Mouse (Mus musculus): ENCODE measurements around the gene Esr1.
"Not testable (repeated sequence)": the region's sequence is repeated elsewhere in the genome, so short reads cannot be mapped to it uniquely, and the experiment has no call there.

Esr1 gene

DNA sequence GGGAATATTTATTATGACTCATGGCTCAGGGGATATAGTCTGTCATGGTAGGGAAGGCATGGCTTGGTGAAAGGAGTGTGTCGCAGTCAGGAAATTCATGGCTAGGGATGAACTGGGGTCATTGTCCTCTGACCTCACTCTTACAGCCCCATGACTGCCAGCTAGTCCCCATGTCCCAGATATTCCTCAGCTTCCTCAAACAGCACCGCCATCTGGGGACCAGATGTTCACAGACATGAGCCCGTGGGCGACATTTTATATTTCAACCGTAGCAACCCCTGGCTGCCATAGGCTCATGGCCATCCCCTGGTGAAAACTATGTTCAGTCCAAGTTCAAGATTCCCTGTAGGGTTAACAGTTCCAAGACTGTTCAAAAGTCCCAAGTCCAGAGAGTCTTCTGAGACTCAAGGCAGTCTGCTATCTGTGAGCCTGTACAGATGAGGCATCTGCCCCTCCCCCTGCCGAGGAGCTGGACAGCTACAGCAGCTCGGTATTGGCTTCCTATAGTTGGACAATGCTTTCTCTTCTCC lies 83.0 kb downstream of the Esr1 start:
- in situ Hi-C loops (cut with MboI, MseI): no loop called here

DNA sequence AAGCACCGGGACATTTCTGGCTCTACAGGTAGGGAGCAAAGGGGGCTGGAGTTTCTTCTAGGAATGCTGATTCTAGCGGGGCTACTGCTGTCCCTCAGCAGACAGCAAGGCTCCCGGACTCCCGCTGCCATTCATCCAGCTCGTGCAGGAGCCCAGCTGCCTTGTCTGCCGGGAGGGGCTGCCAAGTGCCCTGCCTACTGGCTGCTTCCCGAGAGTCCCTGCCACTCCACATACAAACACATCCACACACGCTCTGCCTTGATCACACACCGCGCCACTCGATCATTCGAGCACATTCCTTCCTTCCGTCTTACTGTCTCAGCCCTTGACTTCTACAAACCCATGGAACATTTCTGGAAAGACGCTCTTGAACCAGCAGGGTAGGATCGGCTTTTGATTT lies 98.5 kb downstream of the Esr1 start:
- in situ Hi-C loops (cut with MboI, MseI): no loop called here

DNA sequence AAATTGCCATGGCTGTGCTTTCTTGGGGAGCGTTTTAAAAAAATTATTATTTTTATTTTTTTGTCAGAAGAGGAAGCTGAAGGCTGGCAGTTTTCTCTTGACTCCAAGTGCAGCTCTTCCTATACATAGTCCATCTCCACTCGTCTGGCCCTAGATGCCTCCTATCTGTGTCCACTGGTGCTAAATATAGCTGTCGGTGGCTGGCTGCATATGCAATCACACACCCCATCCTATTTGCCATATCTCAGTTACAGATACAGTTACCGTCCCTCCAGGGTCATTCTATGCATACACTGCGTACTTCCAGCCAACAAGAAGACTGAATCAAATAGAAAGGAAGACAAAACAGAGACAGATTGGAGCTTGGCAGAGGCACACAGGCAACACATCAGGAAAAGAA lies 100.0 kb downstream of the Esr1 start:
- in situ Hi-C loops (cut with MboI, MseI): no loop called here

DNA sequence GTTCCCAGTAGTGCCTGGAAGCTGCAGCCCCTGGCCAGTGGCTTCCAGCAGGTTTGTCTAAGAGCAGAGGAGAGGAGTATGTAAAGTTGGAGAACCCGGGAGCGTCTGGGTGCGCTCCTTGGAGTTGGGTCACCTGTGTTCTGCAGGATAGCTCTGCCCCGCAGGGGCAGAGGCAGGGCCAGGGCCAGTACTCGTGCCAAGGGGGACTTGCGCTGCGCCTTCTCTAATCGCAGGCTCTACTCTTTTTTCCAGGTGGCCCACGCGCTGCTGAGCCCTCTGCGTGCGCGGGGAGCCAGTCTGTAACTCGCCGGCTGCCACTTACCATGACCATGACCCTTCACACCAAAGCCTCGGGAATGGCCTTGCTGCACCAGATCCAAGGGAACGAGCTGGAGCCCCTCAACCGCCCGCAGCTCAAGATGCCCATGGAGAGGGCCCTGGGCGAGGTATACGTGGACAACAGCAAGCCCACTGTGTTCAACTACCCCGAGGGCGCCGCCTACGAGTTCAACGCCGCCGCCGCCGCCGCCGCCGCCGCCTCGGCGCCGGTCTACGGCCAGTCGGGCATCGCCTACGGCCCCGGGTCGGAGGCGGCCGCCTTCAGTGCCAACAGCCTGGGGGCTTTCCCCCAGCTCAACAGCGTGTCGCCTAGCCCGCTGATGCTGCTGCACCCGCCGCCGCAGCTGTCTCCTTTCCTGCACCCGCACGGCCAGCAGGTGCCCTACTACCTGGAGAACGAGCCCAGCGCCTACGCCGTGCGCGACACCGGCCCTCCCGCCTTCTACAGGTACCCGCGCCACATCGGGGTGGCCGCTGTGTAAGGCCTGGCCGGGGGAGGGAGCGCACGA lies 100.9 kb downstream of the Esr1 start:
- in situ Hi-C loops (cut with MboI, MseI): no loop called here

DNA sequence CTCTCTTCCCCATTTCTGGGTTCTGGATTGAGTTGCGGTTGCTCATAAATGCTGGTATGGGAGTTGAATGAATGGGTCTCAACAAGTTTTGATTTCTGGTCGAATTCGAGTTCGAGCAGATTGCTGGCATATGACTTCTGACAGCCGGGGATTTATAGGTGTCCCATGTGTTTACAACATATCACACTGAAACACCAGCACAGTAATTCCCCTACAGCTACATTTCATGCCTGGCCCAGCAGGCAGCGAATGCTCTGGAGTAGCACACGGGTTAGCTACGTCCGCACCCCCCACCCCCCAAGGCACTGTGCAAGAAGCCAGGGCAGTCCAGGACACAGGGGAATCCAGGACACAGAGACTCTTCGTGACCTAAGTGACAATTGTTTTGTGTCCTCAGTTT lies 102.0 kb downstream of the Esr1 start:
- in situ Hi-C loops (cut with MboI, MseI): no loop called here

DNA sequence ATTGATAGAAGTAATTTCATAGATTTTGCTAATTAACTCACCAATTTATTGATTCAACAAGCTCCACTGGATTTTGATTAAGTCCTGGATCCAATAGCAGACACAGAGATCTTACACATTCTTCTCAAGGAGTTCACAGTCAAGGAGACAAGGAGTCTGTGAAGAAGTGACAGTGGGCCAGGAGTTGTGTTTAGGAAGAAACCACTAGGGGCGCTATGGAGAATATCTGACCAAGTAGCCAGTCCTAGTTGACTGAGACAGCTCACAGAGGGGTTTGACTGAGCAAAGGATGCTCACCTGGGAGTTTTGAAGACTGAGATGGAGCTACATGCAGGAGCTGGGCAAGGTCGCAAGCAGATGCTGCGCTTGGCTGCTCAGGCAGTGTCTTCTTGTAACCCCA lies 113.5 kb downstream of the Esr1 start:
- in situ Hi-C loops (cut with MboI, MseI): no loop called here

DNA sequence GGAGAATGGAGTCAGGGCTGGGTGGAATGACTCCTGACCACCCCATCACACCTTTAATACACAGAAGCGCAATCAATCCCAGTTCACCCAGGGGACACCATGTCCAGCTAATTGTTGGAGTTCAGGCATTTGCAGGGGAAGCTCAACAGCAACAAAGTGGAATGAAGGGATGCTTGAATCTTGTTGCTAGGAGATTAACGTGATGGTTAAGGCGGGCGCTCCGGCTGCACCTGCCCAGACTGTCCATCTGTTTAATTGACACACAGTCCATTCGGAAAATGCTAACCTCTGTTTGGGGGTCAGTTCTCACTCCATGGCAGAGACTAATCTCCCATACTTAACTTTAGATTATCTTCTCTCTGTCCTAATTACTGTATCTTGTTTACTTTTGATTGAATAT lies 114.7 kb downstream of the Esr1 start:
- in situ Hi-C loops (cut with MboI, MseI): no loop called here

DNA sequence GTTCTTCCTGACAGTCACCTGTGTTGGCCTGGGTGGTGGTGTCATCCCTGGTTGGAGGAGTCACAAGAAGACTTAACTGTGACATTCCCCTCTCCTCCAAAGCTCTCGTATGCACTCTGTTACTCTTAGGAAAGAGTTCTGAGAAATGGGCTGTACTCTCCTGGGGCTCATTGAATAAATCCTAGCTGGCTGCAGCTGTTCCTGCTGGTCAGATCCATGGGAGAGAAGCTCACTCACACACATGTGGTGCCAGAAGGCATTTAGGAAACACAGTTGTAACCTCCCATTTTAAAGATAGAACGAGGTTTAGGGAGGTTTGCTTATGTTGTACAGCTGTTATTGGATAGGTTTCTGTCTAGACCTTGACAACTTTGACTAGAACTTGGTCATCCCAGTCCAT lies 120.9 kb downstream of the Esr1 start:
- in situ Hi-C loops (cut with MboI, MseI): no loop called here

DNA sequence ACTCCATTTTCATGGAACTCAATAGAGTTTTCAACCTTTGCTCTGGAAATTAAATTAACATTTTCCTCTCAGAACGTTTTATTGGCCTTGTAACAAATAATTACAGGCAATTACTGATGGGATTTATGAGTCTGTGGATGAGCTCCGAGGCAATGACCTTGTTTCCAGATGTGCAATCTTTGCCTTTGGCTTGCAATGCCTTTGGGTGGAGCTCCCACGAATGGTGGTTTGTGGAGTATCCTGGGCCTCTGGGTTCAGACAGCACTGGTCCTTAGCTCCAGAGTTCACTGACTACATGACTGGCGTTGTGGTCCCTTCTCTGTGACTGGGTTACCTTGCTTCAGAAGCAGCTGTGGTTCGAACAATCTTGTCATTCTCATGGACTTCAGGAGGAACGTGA lies 122.6 kb downstream of the Esr1 start:
- in situ Hi-C loops (cut with MboI, MseI): no loop called here

DNA sequence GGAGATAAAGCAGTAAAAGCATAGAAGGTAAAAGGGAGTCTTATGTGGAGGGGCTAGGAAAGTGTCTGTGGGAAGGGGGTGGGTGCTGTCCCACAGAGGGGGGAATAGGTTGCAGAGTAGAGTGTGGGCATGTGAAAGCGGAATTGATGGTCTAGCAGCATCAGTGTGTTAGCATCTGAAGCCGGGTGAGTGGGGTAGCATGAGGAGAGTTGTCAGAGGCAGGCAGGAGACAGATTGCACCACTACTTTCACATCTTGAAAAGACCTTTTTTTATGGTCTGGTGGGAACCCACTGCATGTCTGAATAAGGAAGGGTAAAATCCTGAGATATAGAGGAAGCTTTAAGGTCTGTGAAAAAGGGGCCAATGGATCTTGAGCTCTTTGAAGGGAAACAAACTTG lies 123.5 kb downstream of the Esr1 start:
- in situ Hi-C loops (cut with MboI, MseI): no loop called here

DNA sequence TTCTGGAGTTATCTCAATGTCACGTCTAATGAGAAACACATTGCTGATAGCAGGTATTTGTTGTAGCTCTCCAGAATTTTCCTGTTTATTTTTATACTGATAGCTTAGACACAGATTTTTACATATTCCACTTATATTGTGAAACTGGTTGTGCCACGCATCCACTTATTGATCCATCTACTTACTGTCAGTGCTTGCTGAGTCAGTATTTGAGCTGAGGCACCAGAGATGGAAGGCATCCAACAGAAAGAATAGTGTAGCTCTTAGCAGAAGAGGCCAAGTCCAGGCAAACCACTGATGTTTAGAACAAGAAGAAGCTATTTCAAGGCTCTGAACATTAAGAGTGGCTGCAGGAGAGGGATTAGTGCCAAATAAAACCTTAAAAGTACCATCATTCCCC lies 126.9 kb downstream of the Esr1 start:
- in situ Hi-C loops (cut with MboI, MseI): no loop called here

DNA sequence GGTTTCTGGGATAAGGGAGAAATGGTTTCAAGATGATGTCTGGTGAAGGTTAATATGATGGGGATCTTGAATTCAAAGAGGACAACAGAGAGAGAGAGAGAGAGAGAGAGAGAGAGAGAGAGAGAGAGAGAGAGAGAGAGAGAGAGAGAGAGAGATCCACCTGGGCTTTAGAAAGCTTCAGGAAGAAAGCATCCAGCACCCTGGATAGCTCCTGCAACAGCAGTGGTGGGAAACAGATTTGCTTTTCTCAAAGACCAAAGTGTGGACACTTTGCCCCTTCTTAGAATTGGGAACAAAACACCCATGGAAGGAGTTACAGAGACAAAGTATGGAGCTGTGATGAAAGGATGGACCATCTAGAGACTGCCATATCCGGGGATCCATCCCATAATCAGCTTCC lies 139.7 kb downstream of the Esr1 start:
- in situ Hi-C loops (cut with MboI, MseI): not testable (repeated sequence)

DNA sequence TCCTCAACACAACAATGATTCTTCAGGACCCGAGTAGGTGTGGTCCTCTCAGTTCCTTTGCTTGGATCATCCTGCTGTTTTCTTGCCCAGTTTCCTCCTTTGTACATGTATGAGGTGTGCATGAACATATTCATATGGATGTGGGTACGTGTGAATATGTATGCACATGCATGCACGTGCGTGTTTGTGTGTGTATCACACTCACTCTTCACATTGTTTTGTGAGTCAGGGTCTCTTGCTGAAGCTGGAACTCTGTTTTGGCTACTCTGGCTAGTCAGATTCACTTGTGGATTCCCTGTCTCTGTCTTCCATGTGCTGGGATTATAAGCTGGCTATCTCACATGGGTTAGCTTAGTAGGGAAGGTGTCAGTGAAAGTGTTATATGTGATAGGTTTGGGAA lies 141.6 kb downstream of the Esr1 start:
- in situ Hi-C loops (cut with MboI, MseI): no loop called here

DNA sequence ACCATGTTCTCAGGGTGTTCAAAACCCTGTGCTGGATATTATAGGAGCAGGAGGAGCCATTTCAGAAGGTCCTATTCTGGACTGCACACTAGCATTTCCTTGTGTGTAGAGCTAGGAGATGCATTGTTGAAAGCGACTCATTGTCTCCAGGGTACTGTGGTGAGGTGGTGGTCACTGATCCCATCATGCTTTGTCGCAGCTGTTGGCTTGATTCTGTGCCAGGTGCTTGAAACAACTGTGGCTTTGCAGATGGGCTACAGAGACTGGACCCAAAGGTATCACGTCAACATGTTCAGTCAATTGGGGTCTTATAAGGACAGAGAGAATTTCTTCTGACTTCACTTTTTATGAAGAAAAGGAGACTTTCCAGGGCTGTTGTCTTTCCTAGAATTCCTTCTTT lies 164.1 kb downstream of the Esr1 start:
- in situ Hi-C loops (cut with MboI, MseI): no loop called here

DNA sequence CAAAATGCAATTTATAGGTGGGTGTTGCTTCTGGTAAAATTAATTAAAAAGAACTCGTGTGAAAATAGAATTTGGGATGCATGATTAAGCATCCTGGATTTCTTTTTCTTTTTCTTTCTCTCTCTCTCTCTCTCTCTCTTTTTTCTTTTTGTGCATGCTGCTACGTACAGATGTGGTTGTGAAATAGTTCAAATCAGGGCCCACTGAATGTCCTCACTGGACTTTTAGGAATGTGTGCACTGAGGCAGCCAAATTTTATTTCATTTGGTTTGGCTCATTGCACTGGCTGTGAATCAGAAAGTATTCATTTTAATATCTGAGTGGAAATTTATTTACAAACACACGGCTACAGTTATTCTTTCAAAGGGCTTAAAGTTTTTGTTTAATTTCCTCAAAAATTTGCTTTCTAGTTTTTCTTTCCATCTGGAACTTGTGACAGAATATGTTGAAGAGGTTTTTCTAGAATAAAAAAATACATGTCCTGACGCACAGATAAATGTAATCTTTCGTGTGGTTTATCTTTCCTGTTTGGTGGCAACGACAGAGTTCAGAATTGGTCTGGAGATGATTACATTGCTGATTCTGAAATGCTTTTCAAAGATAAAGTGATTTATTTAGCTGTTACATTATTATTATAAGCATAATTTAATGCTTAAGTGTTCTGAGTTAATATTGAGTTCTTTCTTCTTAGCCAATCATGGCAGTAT lies 164.8 kb downstream of the Esr1 start:
- in situ Hi-C loops (cut with MboI, MseI): no loop called here

DNA sequence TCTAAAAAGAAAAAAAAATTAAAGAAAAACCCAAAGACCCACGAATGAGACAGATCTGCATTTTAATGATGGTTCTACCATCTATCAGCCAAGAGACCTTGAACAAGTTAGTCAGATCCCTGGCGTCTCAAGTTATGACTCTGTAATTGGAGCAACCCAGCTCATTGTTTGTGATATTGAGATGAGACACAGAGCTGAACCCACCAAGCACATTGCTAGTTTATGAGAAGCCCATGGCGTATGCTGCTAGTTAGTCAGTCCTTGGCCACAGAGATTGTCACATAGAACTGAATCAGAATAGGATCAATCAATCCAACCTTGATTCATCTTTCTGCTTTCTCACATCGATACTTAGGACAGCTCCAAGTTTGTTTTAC lies 165.3 kb downstream of the Esr1 start:
- in situ Hi-C loops (cut with MboI, MseI): no loop called here

DNA sequence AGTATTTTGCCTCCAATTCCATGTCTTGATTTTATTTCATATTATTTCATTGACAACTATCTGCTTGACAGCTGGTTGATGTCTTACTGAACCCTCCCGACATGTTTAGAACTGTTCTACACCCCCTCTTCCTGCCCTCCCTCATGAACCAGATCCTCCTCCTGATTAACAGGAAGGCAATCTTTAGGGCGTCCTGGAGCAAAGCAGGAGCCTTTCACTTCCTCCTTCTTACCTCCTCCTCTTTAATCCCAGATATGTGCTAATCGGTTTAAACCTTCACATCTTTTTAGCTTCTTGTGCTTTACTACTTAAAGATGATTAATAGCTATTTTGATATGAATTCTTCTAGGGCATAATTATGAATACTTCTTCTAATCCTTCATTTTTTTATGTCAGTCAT lies 166.6 kb downstream of the Esr1 start:
- in situ Hi-C loops (cut with MboI, MseI): no loop called here

DNA sequence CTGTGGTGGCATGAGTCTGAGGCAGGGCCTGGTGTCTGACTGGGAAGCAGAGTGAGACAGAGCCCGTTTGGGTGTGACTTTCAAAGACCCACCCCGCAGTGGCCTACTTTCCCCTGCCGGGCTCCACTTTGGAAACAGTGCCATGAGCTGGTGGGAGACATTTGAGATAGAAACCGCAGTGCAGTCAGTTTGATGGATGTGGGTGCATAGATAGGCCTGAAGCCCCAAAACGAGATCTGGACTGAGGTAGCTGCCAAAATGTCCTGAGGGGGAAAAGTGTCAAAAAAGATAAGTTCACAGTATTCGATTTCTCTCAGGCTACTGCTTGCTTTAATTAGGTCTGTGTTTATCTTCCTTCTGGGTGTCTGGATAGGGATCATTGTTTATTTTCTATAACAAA lies 169.5 kb downstream of the Esr1 start:
- in situ Hi-C loops (cut with MboI, MseI): loop anchor here (10.0 kb wide), 1 partner anchor 974 kb away; no protein-coding TSS in a partner anchor

DNA sequence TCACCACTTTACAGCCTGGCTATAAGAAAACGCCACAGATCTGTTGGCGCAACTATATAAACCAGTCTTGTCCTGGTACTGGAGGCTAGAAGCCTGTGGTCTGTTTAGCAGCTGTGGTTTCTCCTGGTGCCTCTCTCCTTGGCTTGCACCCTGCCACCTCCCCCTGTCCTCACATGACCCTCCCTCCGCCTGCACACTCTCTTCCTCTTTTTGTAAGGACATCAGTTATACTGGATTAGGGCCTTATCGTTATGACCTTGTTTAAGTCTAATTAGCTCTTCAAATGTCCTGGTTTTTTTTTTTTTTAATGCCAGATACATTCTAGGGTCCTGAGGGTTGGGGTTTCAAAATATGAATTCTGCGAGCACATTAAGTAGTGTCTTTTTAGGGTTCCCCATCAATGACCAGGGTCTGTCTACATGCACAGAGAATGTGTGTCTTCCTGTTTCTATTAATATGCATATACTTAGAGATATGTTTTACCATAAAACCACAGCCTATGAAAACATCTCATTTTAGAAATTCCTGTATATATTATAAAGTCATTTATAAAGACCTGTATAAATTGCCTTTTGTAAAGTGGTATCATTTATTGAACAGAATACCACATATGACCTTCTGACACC lies 175.7 kb downstream of the Esr1 start:
- in situ Hi-C loops (cut with MboI, MseI): loop anchor here (10.0 kb wide), 1 partner anchor 968 kb away; no protein-coding TSS in a partner anchor

DNA sequence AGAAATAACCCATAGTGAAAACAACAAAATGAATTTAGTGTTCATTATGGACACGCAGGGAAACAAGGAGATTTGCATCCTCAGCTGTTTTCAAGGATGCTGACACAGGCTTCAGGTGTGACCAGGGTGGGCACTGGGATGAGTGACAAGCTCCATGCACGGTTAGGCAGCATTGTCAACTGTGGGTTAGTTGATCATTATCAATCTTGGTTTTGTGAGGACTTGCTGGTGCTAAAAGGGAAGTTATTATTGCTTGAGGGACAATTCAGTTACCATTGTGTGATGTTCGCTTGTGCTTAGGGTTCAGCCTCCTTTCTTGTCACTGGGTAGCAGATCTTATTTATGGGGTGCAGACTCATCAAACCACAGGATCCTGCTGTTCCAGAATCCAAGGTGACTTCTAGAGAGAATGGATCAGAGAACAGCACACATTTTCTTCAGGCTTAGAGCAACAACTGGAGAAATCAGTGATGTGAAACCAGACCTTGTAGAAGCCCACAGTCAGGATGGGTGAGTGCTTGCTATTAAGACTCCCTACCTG lies 186.9 kb downstream of the Esr1 start:
- in situ Hi-C loops (cut with MboI, MseI): loop anchor here (10.0 kb wide), 1 partner anchor 324 kb away; no protein-coding TSS in a partner anchor

DNA sequence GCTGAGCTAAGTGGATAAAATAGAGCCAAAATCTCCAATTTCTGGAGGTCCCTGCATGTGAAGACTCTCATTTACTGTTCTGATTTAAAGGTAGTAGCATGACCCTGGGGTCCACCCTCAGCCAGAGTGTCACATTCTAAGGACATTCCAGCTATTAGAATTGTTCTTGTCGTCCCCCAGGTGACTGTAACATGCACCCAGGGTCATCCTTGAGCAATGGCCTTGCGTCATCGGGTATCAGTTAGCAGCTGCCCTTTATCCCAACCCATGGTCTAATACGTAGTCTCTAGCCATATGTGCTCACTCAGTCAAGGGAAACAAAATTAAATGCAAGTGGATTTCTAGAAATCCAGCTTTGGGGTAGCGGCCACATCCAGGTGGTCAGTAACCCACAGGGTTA lies 213.0 kb downstream of the Esr1 start:
- in situ Hi-C loops (cut with MboI, MseI): no loop called here

DNA sequence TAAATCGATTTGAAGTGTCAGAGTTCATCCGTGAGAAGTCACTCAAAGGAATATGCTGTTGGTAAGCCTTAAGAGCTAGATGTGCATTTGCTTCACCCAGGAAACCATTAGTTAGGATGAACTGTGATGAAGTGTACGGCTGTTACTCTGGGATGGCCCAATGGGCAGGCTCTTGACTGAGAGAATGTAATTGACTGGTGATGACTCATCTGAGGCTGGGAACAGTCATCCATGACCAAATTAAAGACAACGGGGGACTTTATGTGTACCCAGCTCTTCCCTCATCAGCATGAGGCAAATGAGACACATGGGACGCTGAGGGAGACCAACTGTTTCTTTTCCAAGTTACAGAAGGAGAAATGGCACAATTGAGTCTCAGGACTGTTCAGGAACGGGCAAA lies 219.2 kb downstream of the Esr1 start:
- in situ Hi-C loops (cut with MboI, MseI): no loop called here

All from regulatory T cell (primary cell).